Mouse (Mus musculus): ENCODE results near the gene Rab3gap1. TPM values are rescaled to one million over a fixed set of nuclear protein-coding genes. Genes with fewer than 3 reads are reported as not detected.

The Rab3gap1 gene
- total and polyA plus RNA-seq, 2 experiments from 2014 or later: 16.7 to 29.5 TPM

DNA sequence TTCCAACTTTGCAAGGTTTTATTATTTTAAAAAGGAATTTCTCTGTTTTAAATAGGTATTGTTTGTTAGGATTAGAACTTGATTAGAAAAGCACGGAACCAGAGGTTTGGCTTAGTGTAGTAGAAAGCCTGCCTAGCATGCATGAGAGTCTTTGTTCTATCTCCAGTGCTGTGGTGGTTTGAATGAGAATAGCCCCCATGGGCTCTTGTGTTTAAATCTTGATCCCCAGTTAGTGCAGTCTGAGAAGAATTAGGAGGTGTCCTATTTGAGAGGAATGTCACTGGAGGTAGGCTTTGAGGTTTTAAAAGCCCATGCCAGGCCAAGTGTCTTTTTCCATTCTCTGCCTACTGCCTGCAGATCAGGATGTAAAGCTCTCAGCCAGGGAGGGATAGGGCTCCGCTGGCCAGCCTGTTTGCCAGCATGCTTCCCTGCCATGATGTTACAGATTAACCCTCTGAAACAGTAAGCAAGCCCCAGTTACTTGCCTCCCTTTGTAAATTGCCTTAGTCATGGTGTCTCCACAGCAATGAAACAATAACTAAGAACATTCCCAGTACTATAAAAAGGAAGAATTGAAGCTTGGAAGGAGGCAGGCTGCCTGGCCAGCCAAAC lies 36.3 kb downstream of the Rab3gap1 start:
- no peak overlapping the region for H3K4me3 ChIP-seq (ENCODE audit: low read depth, low read length)
- no peak overlapping the region for H3K27ac ChIP-seq (ENCODE audit: low read depth, low read length)
- H3K9me3 ChIP-seq (ENCODE audit: low read length): no peaks in the 10 kb centered on the region
- no peaks in the 10 kb centered on the region for H3K27me3 ChIP-seq (ENCODE audit: insufficient read depth, low read length)
- DNase-seq (ENCODE audit: low spot score): peak; percentile 2
- 16% methylated on average over 2 of the region's 2 CpGs for WGBS
- H3K36me3 ChIP-seq (ENCODE audit: insufficient read depth, low read length): 0 out of 2 replicates have a peak, but pooled peaks cover 3% of the 10 kb centered on the region
- no peak for TF ChIP-seq CTCF (IDR thresholded peaks at IDR 0.05)
- H3K4me2 ChIP-seq (ENCODE audit: low read depth, low read length, poor library complexity, severe bottlenecking): no peak overlapping the region
- H3K4me1 ChIP-seq (ENCODE audit: insufficient read depth, low read length): no peaks in the 10 kb centered on the region
- no peak for ATAC-seq (ENCODE audit: low FRiP score)
- no peak overlapping the region for H3K9ac ChIP-seq (replicated peaks; ENCODE audit: low read length, poor library complexity, severe bottlenecking)

DNA sequence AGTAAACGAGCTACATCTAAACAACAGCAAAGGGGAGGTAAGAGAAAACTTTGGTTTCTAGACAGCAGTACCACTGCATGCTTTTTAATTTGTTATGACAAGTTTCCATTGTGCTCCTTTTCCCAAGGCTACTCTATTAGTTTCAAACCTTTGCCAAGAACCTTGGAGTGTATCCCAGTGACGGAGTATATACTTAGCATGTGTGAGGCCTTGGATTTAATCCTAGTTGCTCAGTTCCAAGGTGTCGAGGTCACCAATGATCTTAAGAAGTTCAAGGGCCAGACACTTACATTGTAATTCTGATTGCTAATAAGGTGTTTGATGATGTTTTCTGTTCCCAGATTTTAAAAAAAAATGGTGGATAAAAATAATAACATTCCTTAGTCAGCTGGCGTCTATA lies 44.5 kb downstream of the Rab3gap1 start:
- no peak for TF ChIP-seq CTCF (IDR thresholded peaks at IDR 0.05)
- DNase-seq (ENCODE audit: low spot score): no peak
- 75% methylated on average over 4 of the region's 4 CpGs for WGBS

DNA sequence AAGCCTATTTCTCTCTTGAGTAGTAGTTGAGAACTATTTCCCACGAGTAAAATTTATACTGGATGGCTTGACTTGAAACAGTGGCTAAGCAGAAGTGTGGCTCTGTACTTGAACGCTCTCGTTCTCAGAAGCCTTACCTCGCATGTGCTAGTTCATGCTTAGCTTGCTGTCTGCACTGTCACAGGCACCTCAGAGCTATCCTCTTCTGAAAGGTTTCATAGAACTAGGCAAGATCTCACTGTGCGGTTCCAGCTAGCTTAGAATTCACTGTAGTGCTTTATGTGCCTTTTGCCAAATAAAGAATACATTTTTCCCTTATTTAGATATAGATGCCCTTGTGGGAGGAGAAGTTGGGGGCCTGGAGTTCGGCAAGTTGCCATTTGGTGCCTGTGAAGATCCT lies 46.7 kb downstream of the Rab3gap1 start:
- 0 out of 2 replicates have a peak, but pooled peaks cover 7% of the 10 kb centered on the region for H3K36me3 ChIP-seq (ENCODE audit: insufficient read depth, low read length)
- no peak for TF ChIP-seq CTCF (IDR thresholded peaks at IDR 0.05)
- no peak overlapping the region for H3K27ac ChIP-seq (ENCODE audit: low read depth, low read length)
- H3K9me3 ChIP-seq (ENCODE audit: low read length): no peaks in the 10 kb centered on the region
- no peak overlapping the region for H3K4me3 ChIP-seq (ENCODE audit: low read depth, low read length)
- ATAC-seq (ENCODE audit: low FRiP score): no peak
- DNase-seq (ENCODE audit: low spot score): no peak
- WGBS: 91% methylated on average over 6 of the region's 6 CpGs
- H3K27me3 ChIP-seq (ENCODE audit: insufficient read depth, low read length): no peaks in the 10 kb centered on the region
- H3K4me2 ChIP-seq (ENCODE audit: low read depth, low read length, poor library complexity, severe bottlenecking): no peak overlapping the region
- H3K4me1 ChIP-seq (ENCODE audit: insufficient read depth, low read length): no peaks in the 10 kb centered on the region
- H3K9ac ChIP-seq (replicated peaks; ENCODE audit: low read length, poor library complexity, severe bottlenecking): no peak overlapping the region

More for the DNA sequence above, 44.5 kb downstream of the Rab3gap1 start:
- Histone ChIP-seq H3K27ac (ENCODE audit: low read depth, low read length) (no peak overlapping the region), H3K27me3 (ENCODE audit: insufficient read depth, low read length) (no peaks in the 10 kb centered on the region), H3K36me3 (ENCODE audit: insufficient read depth, low read length) (0 out of 2 replicates have a peak, but pooled peaks cover 7% of the 10 kb centered on the region), H3K9ac (replicated peaks; ENCODE audit: low read length, poor library complexity, severe bottlenecking) (no peak overlapping the region), H3K4me3 (ENCODE audit: low read depth, low read length) (no peak overlapping the region), H3K9me3 (ENCODE audit: low read length) (no peaks in the 10 kb centered on the region), H3K4me2 (ENCODE audit: low read depth, low read length, poor library complexity, severe bottlenecking) (no peak overlapping the region), H3K4me1 (ENCODE audit: insufficient read depth, low read length) (no peaks in the 10 kb centered on the region)
- ATAC-seq (ENCODE audit: low FRiP score): no peak

DNA sequence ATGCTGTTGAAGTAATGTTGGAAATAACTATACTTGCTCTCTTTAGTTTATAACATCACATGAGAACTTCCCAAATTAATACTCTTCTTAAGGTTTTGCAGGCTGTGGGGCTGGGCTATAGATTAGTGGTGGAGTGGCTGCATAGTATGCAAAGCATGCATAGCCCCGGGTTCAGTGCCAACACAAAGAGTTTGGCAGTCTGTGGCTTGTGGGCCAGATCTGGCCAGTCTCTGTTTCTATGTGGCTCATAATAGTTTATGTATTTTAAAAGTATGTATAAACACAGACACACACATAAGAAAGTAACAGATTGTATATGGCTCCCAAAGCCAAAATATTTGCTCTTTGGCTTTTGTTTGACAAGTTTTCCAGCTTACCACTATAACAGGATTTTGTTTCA lies 47.2 kb downstream of the Rab3gap1 start:
- Histone ChIP-seq H3K27ac (ENCODE audit: low read depth, low read length) (no peak overlapping the region), H3K36me3 (ENCODE audit: insufficient read depth, low read length) (0 out of 2 replicates have a peak, but pooled peaks cover 7% of the 10 kb centered on the region), H3K4me1 (ENCODE audit: insufficient read depth, low read length) (no peaks in the 10 kb centered on the region), H3K9ac (replicated peaks; ENCODE audit: low read length, poor library complexity, severe bottlenecking) (no peak overlapping the region), H3K4me3 (ENCODE audit: low read depth, low read length) (no peak overlapping the region), H3K4me2 (ENCODE audit: low read depth, low read length, poor library complexity, severe bottlenecking) (no peak overlapping the region), H3K9me3 (ENCODE audit: low read length) (no peaks in the 10 kb centered on the region), H3K27me3 (ENCODE audit: insufficient read depth, low read length) (no peaks in the 10 kb centered on the region)
- DNase-seq (ENCODE audit: low spot score) (no peak), ATAC-seq (ENCODE audit: low FRiP score) (no peak)
- 74% methylated on average over 1 of the region's 1 CpGs for whole genome bisulfite sequencing
- no peak for TF ChIP-seq CTCF (IDR thresholded peaks at IDR 0.05)

DNA sequence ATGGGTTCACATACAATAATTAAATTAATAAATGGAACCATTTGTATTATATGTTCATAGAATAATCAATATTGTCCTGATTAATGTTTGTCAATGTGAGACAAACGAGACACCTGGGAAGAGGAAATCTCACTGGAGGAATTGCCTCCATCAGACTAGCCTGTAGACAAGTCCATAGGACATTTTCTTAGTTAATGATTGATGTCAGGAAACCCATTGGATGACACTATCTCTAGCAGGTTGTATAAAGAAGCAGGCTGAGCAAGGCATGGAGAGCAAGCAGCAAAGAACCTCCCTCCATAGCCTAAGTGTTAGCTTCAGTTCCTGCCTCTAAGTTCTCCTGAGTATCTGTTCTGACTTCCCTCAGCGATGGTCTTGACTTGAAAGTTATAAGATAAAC lies 64.8 kb downstream of the Rab3gap1 start:
- H3K4me1 ChIP-seq (ENCODE audit: insufficient read depth, low read length): no peaks in the 10 kb centered on the region
- DNase-seq (ENCODE audit: low spot score) (no peak), ATAC-seq (ENCODE audit: low FRiP score) (no peak)
- H3K9ac ChIP-seq (replicated peaks; ENCODE audit: low read length, poor library complexity, severe bottlenecking): no peak overlapping the region
- peaks cover 18% of the 10 kb centered on the region for H3K36me3 ChIP-seq (ENCODE audit: insufficient read depth, low read length)
- H3K4me2 ChIP-seq (ENCODE audit: low read depth, low read length, poor library complexity, severe bottlenecking): no peak overlapping the region
- H3K27me3 ChIP-seq (ENCODE audit: insufficient read depth, low read length): no peaks in the 10 kb centered on the region
- no peak overlapping the region for H3K27ac ChIP-seq (ENCODE audit: low read depth, low read length)
- no peak overlapping the region for H3K4me3 ChIP-seq (ENCODE audit: low read depth, low read length)
- H3K9me3 ChIP-seq (ENCODE audit: low read length): no peaks in the 10 kb centered on the region
- no peak for TF ChIP-seq CTCF (IDR thresholded peaks at IDR 0.05)
- WGBS: 87% methylated on average over 2 of the region's 2 CpGs

DNA sequence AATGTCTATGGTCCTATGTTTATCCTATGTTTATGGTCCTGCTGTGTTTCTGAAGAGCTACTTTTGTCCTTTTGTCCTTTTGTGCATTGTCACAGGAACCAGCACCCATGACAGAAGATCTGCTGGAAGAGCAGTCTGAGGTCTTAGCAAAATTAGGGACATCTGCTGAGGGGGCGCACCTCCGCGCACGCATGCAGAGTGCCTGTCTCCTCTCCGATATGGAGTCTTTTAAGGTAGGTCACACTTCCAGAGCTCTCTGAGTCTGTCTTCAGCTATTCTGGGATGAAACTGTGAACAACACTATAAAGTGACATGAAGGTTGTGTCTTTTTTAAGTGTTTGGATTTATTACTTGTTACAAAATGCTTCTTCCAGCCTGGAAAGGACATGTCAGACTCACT lies 65.7 kb downstream of the Rab3gap1 start:
- WGBS: 94% methylated on average over 5 of the region's 5 CpGs
- Histone ChIP-seq H3K9me3 (ENCODE audit: low read length) (no peaks in the 10 kb centered on the region), H3K4me1 (ENCODE audit: insufficient read depth, low read length) (no peaks in the 10 kb centered on the region), H3K27ac (ENCODE audit: low read depth, low read length) (no peak overlapping the region), H3K4me3 (ENCODE audit: low read depth, low read length) (no peak overlapping the region), H3K27me3 (ENCODE audit: insufficient read depth, low read length) (no peaks in the 10 kb centered on the region), H3K4me2 (ENCODE audit: low read depth, low read length, poor library complexity, severe bottlenecking) (no peak overlapping the region), H3K36me3 (ENCODE audit: insufficient read depth, low read length) (peaks cover 27% of the 10 kb centered on the region), H3K9ac (replicated peaks; ENCODE audit: low read length, poor library complexity, severe bottlenecking) (no peak overlapping the region)
- DNase-seq (ENCODE audit: low spot score) (no peak), ATAC-seq (ENCODE audit: low FRiP score) (no peak)
- no peak for TF ChIP-seq CTCF (IDR thresholded peaks at IDR 0.05)

Data from midbrain, postnatal 0 days (tissue).